Mouse (Mus musculus): ENCODE data around the gene Grb10. TPM values are rescaled to one million over a fixed set of nuclear protein-coding genes. Genes with fewer than 3 reads are reported as not detected.

Grb10 gene
- polyA plus RNA-seq, 1 experiment from 2014 or later: 228 TPM

DNA sequence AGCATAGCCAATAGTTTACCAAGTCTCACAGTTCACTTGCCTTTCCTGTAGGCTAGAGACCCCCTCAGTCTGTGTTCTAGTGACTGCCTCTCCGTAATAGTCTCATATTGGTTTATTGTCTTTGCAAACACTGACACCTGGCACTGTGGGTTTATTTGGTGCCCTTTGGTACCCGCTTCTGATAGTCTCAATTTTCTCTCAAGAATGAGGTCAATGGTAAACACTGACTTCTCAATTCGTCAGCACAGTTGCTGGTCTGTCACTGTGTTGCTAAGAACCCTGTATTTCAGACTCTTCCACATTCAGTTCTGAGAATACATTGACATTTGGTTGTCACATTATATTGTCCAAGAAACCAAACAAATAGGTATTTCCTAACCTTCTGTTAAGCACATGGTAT is 150.4 kb downstream of the Grb10 start:
- Histone ChIP-seq H3K4me3 (ENCODE audit: low read length) (no peak overlapping the region), H3K4me1 (ENCODE audit: control insufficient read depth, insufficient read depth, low read length) (peaks cover 19% of the 10 kb centered on the region; the same call in 1 of the 2 replicates), H3K27me3 (ENCODE audit: control insufficient read depth, insufficient read depth, low read length) (no peaks in the 10 kb centered on the region), H3K27ac (ENCODE audit: low read depth, low read length) (no peak overlapping the region), H3K4me2 (replicated peaks; ENCODE audit: low read depth, low read length) (no peak overlapping the region), H3K9me3 (ENCODE audit: control insufficient read depth, low read length) (no peaks in the 10 kb centered on the region), H3K9ac (ENCODE audit: low read depth, low read length) (no peak overlapping the region), H3K36me3 (ENCODE audit: control insufficient read depth, insufficient read depth, low read length) (no peaks in the 10 kb centered on the region)
- ATAC-seq (ENCODE audit: low FRiP score, low TSS enrichment): no peak
- 55% methylated on average over 3 of the region's 3 CpGs for WGBS

DNA sequence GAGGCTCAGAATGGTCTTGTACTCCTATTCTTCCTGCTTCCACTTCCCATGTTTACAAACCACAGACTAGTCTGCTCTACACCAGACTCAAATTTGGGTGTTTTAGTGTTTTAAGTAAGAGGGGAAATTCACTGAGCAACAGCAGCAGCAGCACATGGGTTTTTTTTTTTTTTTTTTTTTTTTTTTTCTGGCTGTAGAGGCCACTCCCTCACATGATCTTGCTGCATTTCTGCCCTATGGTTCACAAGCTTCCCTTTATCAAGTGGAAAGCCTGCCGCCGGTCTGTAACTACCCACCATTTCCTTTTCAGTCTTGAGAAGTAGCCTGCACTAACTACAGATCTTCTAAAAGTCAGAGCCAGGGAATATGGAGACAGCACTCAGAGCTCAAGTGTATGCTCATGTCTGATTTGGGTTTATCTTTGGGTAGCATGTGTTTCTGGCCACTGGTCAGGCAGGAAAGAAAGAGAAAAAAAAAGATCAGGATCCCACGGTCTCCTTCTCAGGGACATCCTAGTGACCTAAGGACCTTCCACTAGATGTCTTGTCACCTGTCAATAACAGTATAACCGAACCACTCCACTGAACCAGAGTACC is 152.0 kb downstream of the Grb10 start:
- ATAC-seq (ENCODE audit: low FRiP score, low TSS enrichment): no peak
- 46% methylated on average over 4 of the region's 4 CpGs for WGBS

DNA sequence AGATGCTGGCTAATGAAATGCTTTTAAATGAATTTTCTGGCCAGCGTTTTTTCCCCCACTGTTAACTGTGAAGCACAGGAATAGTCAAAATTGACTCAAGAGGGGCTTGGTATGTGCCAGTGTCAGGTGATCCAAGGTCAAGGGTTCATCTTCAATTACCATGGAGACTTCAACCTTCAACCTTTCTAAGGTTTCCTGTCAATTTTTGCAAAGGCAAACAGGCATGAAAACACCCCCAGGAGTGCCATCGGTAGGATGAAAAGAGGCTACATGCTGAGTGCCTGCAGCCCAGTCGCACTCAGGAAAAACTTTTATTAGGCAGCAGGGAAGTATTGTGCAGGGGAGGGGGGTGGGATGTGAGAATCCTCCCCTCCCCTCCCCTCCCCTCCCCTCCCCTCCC is 152.6 kb downstream of the Grb10 start:
- no peak for ATAC-seq (ENCODE audit: low FRiP score, low TSS enrichment)
- H3K4me2 ChIP-seq (replicated peaks; ENCODE audit: low read depth, low read length): no peak overlapping the region
- no peak overlapping the region for H3K4me3 ChIP-seq (ENCODE audit: low read length)
- H3K36me3 ChIP-seq (ENCODE audit: control insufficient read depth, insufficient read depth, low read length): no peaks in the 10 kb centered on the region
- WGBS: 17% methylated on average over 3 of the region's 3 CpGs
- H3K27ac ChIP-seq (ENCODE audit: low read depth, low read length): no peak overlapping the region
- no peaks in the 10 kb centered on the region for H3K27me3 ChIP-seq (ENCODE audit: control insufficient read depth, insufficient read depth, low read length)
- no peak overlapping the region for H3K9ac ChIP-seq (ENCODE audit: low read depth, low read length)
- peaks cover 19% of the 10 kb centered on the region; the same call in 1 of the 2 replicates for H3K4me1 ChIP-seq (ENCODE audit: control insufficient read depth, insufficient read depth, low read length)
- no peaks in the 10 kb centered on the region for H3K9me3 ChIP-seq (ENCODE audit: control insufficient read depth, low read length)

More for the DNA sequence above, 152.0 kb downstream of the Grb10 start:
- Histone ChIP-seq H3K9me3 (ENCODE audit: control insufficient read depth, low read length) (no peaks in the 10 kb centered on the region), H3K27ac (ENCODE audit: low read depth, low read length) (no peak overlapping the region), H3K27me3 (ENCODE audit: control insufficient read depth, insufficient read depth, low read length) (no peaks in the 10 kb centered on the region), H3K4me2 (replicated peaks; ENCODE audit: low read depth, low read length) (no peak overlapping the region), H3K36me3 (ENCODE audit: control insufficient read depth, insufficient read depth, low read length) (no peaks in the 10 kb centered on the region), H3K4me3 (ENCODE audit: low read length) (no peak overlapping the region), H3K4me1 (ENCODE audit: control insufficient read depth, insufficient read depth, low read length) (peaks cover 19% of the 10 kb centered on the region; the same call in 1 of the 2 replicates), H3K9ac (ENCODE audit: low read depth, low read length) (no peak overlapping the region)

DNA sequence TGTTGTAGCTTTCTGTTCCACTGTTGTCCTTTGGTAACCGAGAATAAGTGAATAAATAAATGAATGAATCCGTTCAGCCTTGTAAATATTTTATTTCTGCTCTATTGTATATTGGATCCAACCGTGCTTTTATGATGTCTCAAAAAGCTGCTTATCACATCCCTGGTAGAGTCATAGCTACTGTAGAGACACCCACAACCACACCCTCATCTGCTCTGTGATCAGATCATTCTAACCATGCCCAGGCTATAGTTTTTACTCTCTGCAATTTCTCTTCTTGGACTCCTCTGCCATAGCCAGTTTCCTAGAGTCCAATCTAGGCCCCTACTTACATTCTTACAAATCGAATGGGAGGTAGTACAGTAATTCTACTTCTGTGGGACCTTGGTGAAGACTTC is 153.2 kb downstream of the Grb10 start:
- H3K9me3 ChIP-seq (ENCODE audit: control insufficient read depth, low read length): no peaks in the 10 kb centered on the region
- no peaks in the 10 kb centered on the region for H3K27me3 ChIP-seq (ENCODE audit: control insufficient read depth, insufficient read depth, low read length)
- H3K4me2 ChIP-seq (replicated peaks; ENCODE audit: low read depth, low read length): no peak overlapping the region
- 77% methylated on average over 4 of the region's 4 CpGs for WGBS
- H3K9ac ChIP-seq (ENCODE audit: low read depth, low read length): no peak overlapping the region
- no peak overlapping the region for H3K27ac ChIP-seq (ENCODE audit: low read depth, low read length)
- H3K4me3 ChIP-seq (ENCODE audit: low read length): no peak overlapping the region
- no peak for ATAC-seq (ENCODE audit: low FRiP score, low TSS enrichment)
- no peaks in the 10 kb centered on the region for H3K36me3 ChIP-seq (ENCODE audit: control insufficient read depth, insufficient read depth, low read length)
- peaks cover 19% of the 10 kb centered on the region; the same call in 1 of the 2 replicates for H3K4me1 ChIP-seq (ENCODE audit: control insufficient read depth, insufficient read depth, low read length)

DNA sequence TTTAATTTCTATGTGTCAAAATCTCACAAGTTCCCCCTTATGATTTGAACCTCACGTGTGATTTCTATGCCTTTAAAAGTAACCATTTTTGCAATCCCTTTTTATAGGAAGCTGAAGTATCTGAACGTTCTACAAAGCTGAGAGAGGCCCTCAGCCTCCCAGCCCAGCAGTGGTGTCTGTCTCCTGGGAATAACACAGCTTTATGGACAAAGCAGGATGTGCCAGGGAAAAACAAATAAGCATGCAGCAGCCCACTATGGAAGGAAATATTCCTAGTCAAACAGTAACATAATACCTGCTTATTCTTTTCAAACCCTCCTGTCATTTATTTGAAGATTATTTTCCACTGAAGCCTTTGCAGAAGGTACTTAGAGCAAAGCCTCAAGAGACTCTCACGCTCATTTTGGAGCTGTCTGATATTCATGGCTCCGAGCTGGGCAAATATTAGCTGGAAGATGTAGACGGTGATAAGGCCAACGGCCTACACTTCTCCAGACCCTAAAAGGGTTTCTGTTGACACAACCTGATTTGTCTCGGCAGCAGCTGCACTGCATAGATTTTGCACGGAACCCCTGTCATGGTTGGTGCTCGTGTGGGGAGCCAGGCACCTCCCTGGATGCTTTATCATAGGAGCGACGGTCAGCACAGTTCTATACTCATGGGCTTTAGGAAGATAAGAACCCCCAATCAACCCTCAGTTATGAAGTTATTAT is 153.8 kb downstream of the Grb10 start:
- no peaks in the 10 kb centered on the region for H3K27me3 ChIP-seq (ENCODE audit: control insufficient read depth, insufficient read depth, low read length)
- H3K9ac ChIP-seq (ENCODE audit: low read depth, low read length): no peak overlapping the region
- WGBS: 23% methylated on average over 11 of the region's 11 CpGs
- peak; percentile 12; the same call in 1 of the 2 replicates for ATAC-seq (ENCODE audit: low FRiP score, low TSS enrichment)
- H3K4me3 ChIP-seq (ENCODE audit: low read length): no peak overlapping the region
- H3K4me1 ChIP-seq (ENCODE audit: control insufficient read depth, insufficient read depth, low read length): peaks cover 19% of the 10 kb centered on the region; the same call in 1 of the 2 replicates
- no peaks in the 10 kb centered on the region for H3K36me3 ChIP-seq (ENCODE audit: control insufficient read depth, insufficient read depth, low read length)
- no peaks in the 10 kb centered on the region for H3K9me3 ChIP-seq (ENCODE audit: control insufficient read depth, low read length)
- H3K27ac ChIP-seq (ENCODE audit: low read depth, low read length): no peak overlapping the region
- H3K4me2 ChIP-seq (replicated peaks; ENCODE audit: low read depth, low read length): no peak overlapping the region

GRCm38 (mm10) chr11:11881783-11882155 is 156.7 kb downstream of the Grb10 start:
- Histone ChIP-seq H3K4me2 (replicated peaks; ENCODE audit: low read depth, low read length) (no peak overlapping the region), H3K4me1 (ENCODE audit: control insufficient read depth, insufficient read depth, low read length) (peaks cover 23% of the 10 kb centered on the region)
- 54% methylated on average over 1 of the region's 1 CpGs for WGBS

GRCm38 (mm10) chr11:11881026-11881782 is 157.3 kb downstream of the Grb10 start:
- H3K4me1 ChIP-seq (ENCODE audit: control insufficient read depth, insufficient read depth, low read length): peaks cover 23% of the 10 kb centered on the region
- H3K9ac ChIP-seq (ENCODE audit: low read depth, low read length): no peak overlapping the region
- WGBS: 60% methylated on average over 13 of the region's 13 CpGs

More at GRCm38 (mm10) chr11:11881783-11882155, 156.7 kb downstream of the Grb10 start:
- Histone ChIP-seq H3K27ac (ENCODE audit: low read depth, low read length) (no peak overlapping the region), H3K9ac (ENCODE audit: low read depth, low read length) (no peak overlapping the region), H3K27me3 (ENCODE audit: control insufficient read depth, insufficient read depth, low read length) (no peaks in the 10 kb centered on the region), H3K36me3 (ENCODE audit: control insufficient read depth, insufficient read depth, low read length) (no peaks in the 10 kb centered on the region), H3K9me3 (ENCODE audit: control insufficient read depth, low read length) (no peaks in the 10 kb centered on the region), H3K4me3 (ENCODE audit: low read length) (no peak overlapping the region)
- no peak for ATAC-seq (ENCODE audit: low FRiP score, low TSS enrichment)

More at GRCm38 (mm10) chr11:11881026-11881782, 157.3 kb downstream of the Grb10 start:
- Histone ChIP-seq H3K27me3 (ENCODE audit: control insufficient read depth, insufficient read depth, low read length) (no peaks in the 10 kb centered on the region), H3K27ac (ENCODE audit: low read depth, low read length) (no peak overlapping the region; the same call in 1 of the 2 replicates), H3K4me3 (ENCODE audit: low read length) (no peak overlapping the region), H3K36me3 (ENCODE audit: control insufficient read depth, insufficient read depth, low read length) (no peaks in the 10 kb centered on the region), H3K9me3 (ENCODE audit: control insufficient read depth, low read length) (no peaks in the 10 kb centered on the region), H3K4me2 (replicated peaks; ENCODE audit: low read depth, low read length) (no peak overlapping the region)
- no peak for ATAC-seq (ENCODE audit: low FRiP score, low TSS enrichment)
